Mouse (Mus musculus): Measurements from ENCODE around the gene Pgm5.

GRCm38 (mm10) chr19:24785056-24785675 is 76.5 kb downstream of the Pgm5 start:
- no peak for TF ChIP-seq POLR2A (IDR thresholded peaks at IDR 0.05; ENCODE audit: low read depth, low read length)
- TF ChIP-seq CTCF (IDR thresholded peaks at IDR 0.05; ENCODE audit: extremely low read depth, insufficient read length, insufficient replicate concordance, low read depth, low read length) = no peak
